Mouse (Mus musculus) G1E (cell line): ENCODE measurements at regions not wholly inside any gene's neighbourhood (a gene's known extent, or its start where the extent isn't known, plus 50 kb on each side); places are given as distances from the start of the nearest gene placed in this dataset.

ENCODE experiments used
- CTCF ChIP-seq: IDR thresholded peaks from 2 replicates; pipeline ENCODE4 v1.5.1; 2012; ENCODE audit warnings: low read depth, low read length, inconsistent platforms, mixed read lengths
- GATA1 ChIP-seq: IDR thresholded peaks from 2 replicates; pipeline ENCODE4 v1.6.1; 2012; ENCODE audit warnings: borderline replicate concordance, low read length, inconsistent platforms, mixed read lengths
- GATA2 ChIP-seq: IDR thresholded peaks from 2 replicates; pipeline ENCODE4 v1.6.1; 2012; ENCODE audit warnings: low read depth, low read length, inconsistent platforms, borderline replicate concordance
- POLR2AphosphoS5 ChIP-seq: IDR thresholded peaks from 2 replicates; pipeline ENCODE4 v1.6.1; 2012; ENCODE audit warnings: low read depth, low read length, inconsistent platforms; ENCODE audit not compliant: insufficient replicate concordance
- TAL1 ChIP-seq: conservative IDR thresholded peaks from 2 replicates; pipeline ENCODE4 v1.6.1; 2012; ENCODE audit warnings: low read depth, low read length, inconsistent platforms, mixed read lengths

- TF ChIP-seq CTCF, result no peak
- no peak for TF ChIP-seq TAL1
- no peak for TF ChIP-seq GATA1
- TF ChIP-seq GATA2, result no peak
- TF ChIP-seq POLR2AphosphoS5, result no peak
These were observed 302.0 kb downstream of the Vrk1 start for GRCm38 (mm10) chr12:106311831-106312600.
